Mouse (Mus musculus) G1E (cell line): ENCODE data around the gene Szrd1. TPM values are rescaled to one million over a fixed set of nuclear protein-coding genes. Genes with fewer than 3 reads are reported as not detected.
"Not testable (repeated sequence)": the region's sequence is repeated elsewhere in the genome, so short reads cannot be mapped to it uniquely, and the experiment has no call there.

Experiments
- ATAC-seq: 2 replicates; pipeline ENCODE4 v1.8.0; 2016; ENCODE audit warnings: mild to moderate bottlenecking; ENCODE audit not compliant: insufficient number of reproducible peaks, poor library complexity, low FRiP score, severe bottlenecking; ENCODE audit errors: extremely low read depth
- DNase-seq: peaks from one replicate; pipeline ENCODE4 v3.0.0; 2012; ENCODE audit warnings: low spot score
- H3K27me3 ChIP-seq: 2 replicates; pipeline ENCODE4 v1.6.1; 2012; ENCODE audit warnings: mild to moderate bottlenecking, low read length, inconsistent platforms; ENCODE audit not compliant: insufficient read depth
- H3K36me3 ChIP-seq: replicated peaks from 2 replicates; pipeline ENCODE3; 2012; ENCODE audit warnings: mild to moderate bottlenecking, inconsistent platforms
- H3K4me1 ChIP-seq: 2 replicates; pipeline ENCODE4 v1.6.1; 2012; ENCODE audit warnings: low read depth, low read length, inconsistent platforms, mixed read lengths; ENCODE audit not compliant: insufficient read depth
- H3K4me3 ChIP-seq: 2 replicates; pipeline ENCODE4 v1.5.1; 2012; ENCODE audit warnings: low read depth, mild to moderate bottlenecking, inconsistent platforms, low read length, moderate library complexity, mixed read lengths
- H3K9me3 ChIP-seq: replicated peaks from 2 replicates; pipeline ENCODE4 v1.6.1; 2012; ENCODE audit warnings: inconsistent platforms
- CTCF ChIP-seq: IDR thresholded peaks from 2 replicates; pipeline ENCODE4 v1.5.1; 2012; ENCODE audit warnings: low read depth, low read length, inconsistent platforms, mixed read lengths
- GATA1 ChIP-seq: IDR thresholded peaks from 2 replicates; pipeline ENCODE4 v1.6.1; 2012; ENCODE audit warnings: borderline replicate concordance, low read length, inconsistent platforms, mixed read lengths
- GATA2 ChIP-seq: IDR thresholded peaks from 2 replicates; pipeline ENCODE4 v1.6.1; 2012; ENCODE audit warnings: low read depth, low read length, inconsistent platforms, borderline replicate concordance
- POLR2AphosphoS5 ChIP-seq: IDR thresholded peaks from 2 replicates; pipeline ENCODE4 v1.6.1; 2012; ENCODE audit warnings: low read depth, low read length, inconsistent platforms; ENCODE audit not compliant: insufficient replicate concordance
- TAL1 ChIP-seq: conservative IDR thresholded peaks from 2 replicates; pipeline ENCODE4 v1.6.1; 2012; ENCODE audit warnings: low read depth, low read length, inconsistent platforms, mixed read lengths
- polyA plus RNA-seq: library from polyadenylated mRNA; stranded (reverse); fragments of >175 nt; gene quantifications from 2 replicates; pipeline ENCODE4 v1.2.3, GENCODE M21; 2012
- total RNA-seq, 2 experiments: library from RNA; stranded (forward) in 1 of 2; stranded (reverse) in 1 of 2; fragments of 200-1000 nt in 1 of 2; fragments of >200 nt in 1 of 2; fragmentation: Nextera tagmentation in 1 of 2; gene quantifications; 2 replicates each; pipeline ENCODE4 v1.2.3; 2014 to 2017

The Szrd1 gene
- total and polyA plus RNA-seq, 3 experiments = 37.2 to 150 (median 64.5) TPM

DNA sequence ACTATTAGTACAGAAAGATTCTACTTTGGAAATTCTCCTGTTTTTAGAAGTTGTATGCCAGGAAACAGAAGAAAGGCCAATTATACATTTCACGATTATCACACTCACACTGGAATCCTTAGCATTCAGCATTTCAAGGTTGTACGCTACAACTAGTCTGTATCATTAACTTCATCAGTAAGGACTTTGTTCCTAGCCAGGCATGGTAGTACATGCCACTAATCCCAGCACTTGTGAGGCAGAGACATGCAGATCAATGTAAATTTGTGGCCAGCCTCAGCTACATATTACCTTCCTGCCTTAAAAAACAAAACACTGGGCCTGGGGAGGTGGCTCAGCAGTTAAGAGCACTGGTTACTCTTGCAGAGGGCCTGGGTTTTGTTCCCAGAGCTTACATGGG lies 19.0 kb upstream of the Szrd1 start:
- DNase-seq (no peak), ATAC-seq (no peak)
- H3K36me3 ChIP-seq = peaks cover 42% of the 10 kb centered on the region
- H3K27me3 ChIP-seq = no peaks in the 10 kb centered on the region
- peak overlapping the region; percentile 45; the same call in 1 of the 2 replicates for H3K4me3 ChIP-seq
- TF ChIP-seq GATA2 = no peak
- no peak for TF ChIP-seq TAL1
- TF ChIP-seq POLR2AphosphoS5 = no peak
- no peak for TF ChIP-seq CTCF
- TF ChIP-seq GATA1 = no peak
- peaks cover 94% of the 10 kb centered on the region for H3K4me1 ChIP-seq
- 0 out of 2 replicates have a peak, but pooled peaks cover 6% of the 10 kb centered on the region for H3K9me3 ChIP-seq

- peaks cover 39% of the 10 kb centered on the region for H3K36me3 ChIP-seq
- H3K27me3 ChIP-seq = no peaks in the 10 kb centered on the region
- H3K9me3 ChIP-seq = 0 out of 2 replicates have a peak, but pooled peaks cover 4% of the 10 kb centered on the region
- H3K4me3 ChIP-seq = peak overlapping the region; percentile 33; the same call in 1 of the 2 replicates
- H3K4me1 ChIP-seq = peaks cover 92% of the 10 kb centered on the region
- peak; percentile 22; the same call in 1 of the 2 replicates for ATAC-seq
- TF ChIP-seq GATA2 (no peak), TAL1 (0 out of 2 replicates have a peak, but pooled peaks have one; percentile 5)
- DNase-seq = peak; percentile 15
Measured at GRCm38 (mm10) chr4:141157485-141157884, 17.9 kb upstream of the Szrd1 start.

GRCm38 (mm10) chr4:141149116-141149515 lies 9.5 kb upstream of the Szrd1 start:
- TF ChIP-seq GATA2 (no peak), CTCF (no peak), POLR2AphosphoS5 (no peak), GATA1 (no peak), TAL1 (no peak)
- DNase-seq (no peak), ATAC-seq (no peak)
- Histone ChIP-seq H3K9me3 (no peaks in the 10 kb centered on the region), H3K4me1 (peaks cover 50% of the 10 kb centered on the region), H3K36me3 (peaks cover 25% of the 10 kb centered on the region), H3K4me3 (peak overlapping the region; percentile 97), H3K27me3 (no peaks in the 10 kb centered on the region)

- peak; percentile 61 for DNase-seq
- H3K36me3 ChIP-seq = peaks cover 24% of the 10 kb centered on the region
- no peak for ATAC-seq
- TF ChIP-seq TAL1 = no peak
- no peak for TF ChIP-seq GATA2
- TF ChIP-seq POLR2AphosphoS5 = no peak
- no peak for TF ChIP-seq GATA1
- no peak for TF ChIP-seq CTCF
- H3K27me3 ChIP-seq = no peaks in the 10 kb centered on the region
- H3K9me3 ChIP-seq = no peaks in the 10 kb centered on the region
- H3K4me1 ChIP-seq = peaks cover 44% of the 10 kb centered on the region
- peak overlapping the region; percentile 97 for H3K4me3 ChIP-seq
Measured at GRCm38 (mm10) chr4:141148009-141148801, 8.6 kb upstream of the Szrd1 start.

DNA sequence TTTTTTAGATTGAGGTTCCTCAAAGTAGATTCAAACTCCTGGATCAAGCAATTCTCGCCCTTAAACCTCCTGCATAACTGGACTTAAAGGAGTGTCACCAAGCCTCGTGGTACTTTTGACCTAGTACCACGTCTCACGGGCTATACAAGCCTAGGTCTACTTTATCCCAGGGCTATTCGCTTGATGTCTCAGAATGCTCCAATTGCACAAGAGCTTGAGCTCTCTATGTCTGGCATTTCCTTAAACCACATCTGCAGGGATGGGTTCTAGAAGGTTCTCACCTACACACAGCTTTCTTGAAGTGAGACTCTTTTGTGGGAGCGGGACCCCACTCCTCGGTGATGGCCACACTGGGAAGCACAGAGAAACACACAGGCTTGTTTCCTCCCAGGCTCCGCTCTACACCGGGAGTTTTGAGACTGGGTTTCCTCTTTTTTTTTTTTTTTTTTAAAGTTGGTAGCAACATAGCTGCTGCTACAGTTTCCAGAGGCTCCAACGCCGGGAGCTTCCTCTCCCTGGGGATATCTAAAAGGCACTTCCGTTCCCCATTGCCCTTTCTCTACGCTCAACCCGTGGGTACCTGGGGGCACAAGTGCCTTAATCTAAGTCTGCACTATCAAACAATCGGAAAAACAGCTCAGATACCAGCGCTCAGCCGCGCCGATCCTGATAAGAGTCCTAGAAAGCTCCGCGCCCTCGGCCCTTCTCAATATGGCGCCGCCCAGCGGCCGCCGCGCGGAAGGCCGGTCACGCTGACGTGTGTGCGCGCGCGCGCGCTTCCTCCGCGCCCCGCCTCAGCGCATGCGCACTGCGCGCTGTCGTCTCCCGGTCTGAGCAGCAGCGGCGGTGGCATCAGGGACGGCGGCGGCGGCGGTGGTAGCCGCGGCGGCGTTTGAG lies 7.8 kb upstream of the Szrd1 start, which contains the start of gene Fbxo42:
TSS of gene Fbxo42 (plus strand) at position 802 of the 897 bp plus-strand sequence.
- TF ChIP-seq GATA1 = no peak
- TF ChIP-seq CTCF = peak; percentile 38; the same call in 1 of the 2 replicates
- no peak for TF ChIP-seq POLR2AphosphoS5
- TF ChIP-seq TAL1 = no peak
- no peak for TF ChIP-seq GATA2
- peak; percentile 66 for ATAC-seq
- H3K9me3 ChIP-seq = no peaks in the 10 kb centered on the region
- H3K36me3 ChIP-seq = peaks cover 18% of the 10 kb centered on the region
- no peaks in the 10 kb centered on the region for H3K27me3 ChIP-seq
- H3K4me1 ChIP-seq = peaks cover 43% of the 10 kb centered on the region
- H3K4me3 ChIP-seq = peak within 1 kb of the TSS; percentile 97
- peak; percentile 75 for DNase-seq

DNA sequence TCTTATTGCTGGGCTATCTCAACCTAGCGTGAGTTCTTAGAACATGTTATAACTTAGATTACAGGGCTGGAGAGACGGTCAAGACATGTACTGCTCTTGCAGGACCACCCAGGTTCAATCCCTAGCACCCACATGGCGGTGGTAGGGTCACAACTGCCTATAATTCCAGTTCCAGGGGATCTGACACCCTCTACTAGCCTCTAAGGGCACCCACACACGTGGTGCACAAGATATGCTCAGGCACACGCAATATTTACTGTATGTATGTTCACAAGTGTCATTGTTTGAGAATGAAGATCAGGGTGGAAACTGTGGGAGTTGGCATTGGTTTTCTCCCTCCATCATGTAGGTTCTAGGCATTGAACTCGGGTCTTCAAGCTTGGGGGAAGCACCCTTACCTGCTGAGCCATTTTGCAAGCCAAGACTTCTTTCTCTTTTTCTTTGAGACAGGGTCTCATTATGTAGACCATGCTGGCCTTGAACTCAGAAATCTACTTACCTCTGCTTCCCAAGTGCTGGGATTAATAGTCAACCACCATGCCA lies 7.0 kb upstream of the Szrd1 start:
- Histone ChIP-seq H3K4me1 (peaks cover 42% of the 10 kb centered on the region), H3K27me3 (no peaks in the 10 kb centered on the region), H3K4me3 (peak overlapping the region; percentile 97; the same call in 1 of the 2 replicates), H3K9me3 (no peaks in the 10 kb centered on the region), H3K36me3 (peaks cover 12% of the 10 kb centered on the region)
- DNase-seq (no peak), ATAC-seq (no peak)
- TF ChIP-seq CTCF = peak; percentile 33; the same call in 1 of the 2 replicates
- no peak for TF ChIP-seq GATA2

GRCm38 (mm10) chr4:141145124-141145523 lies 5.5 kb upstream of the Szrd1 start:
- ATAC-seq, H3K27me3 ChIP-seq, H3K4me3 ChIP-seq, DNase-seq, H3K36me3 ChIP-seq, H3K9me3 ChIP-seq: not testable (repeated sequence)
- peaks cover 36% of the 10 kb centered on the region for H3K4me1 ChIP-seq
